In the genomic region with DNA sequence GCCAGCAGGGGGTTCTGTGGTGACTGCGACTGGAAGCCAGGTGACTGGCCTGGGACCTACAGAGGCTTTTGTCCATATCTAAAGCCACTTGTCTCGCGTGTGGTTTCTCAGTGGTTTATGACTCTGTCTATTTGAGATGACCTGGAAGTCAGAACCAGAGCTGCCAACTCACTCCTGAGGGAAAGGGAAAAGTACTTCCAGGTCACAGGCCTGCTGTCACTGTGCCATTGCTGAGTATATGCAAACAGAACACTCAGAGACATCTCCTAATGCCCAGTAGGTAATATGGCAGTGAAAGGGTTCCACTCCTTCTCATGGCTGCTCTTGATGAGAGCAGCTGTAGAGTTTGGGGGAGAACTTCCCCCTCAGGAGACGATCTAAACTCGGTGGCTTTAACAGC, we compare ENCODE assay signal across 26 mouse cellular contexts. TPM values are rescaled to one million over a fixed set of nuclear protein-coding genes. Genes with fewer than 3 reads are reported as not detected.
"Had no signal": no experiment of that assay in that cellular context is flagged by ENCODE, and none has a peak within 500 bp of the region (broad histone marks: within the 10 kb centered on the region; RNA-seq: fewer than 3 reads in every experiment).

No protein-coding gene starts in this region.

- H3K27me3 ChIP-seq: kidney, embryonic 15.5 days; limb, embryonic 12.5 days; limb, embryonic 15.5 days; liver, embryonic 12.5 days; liver, embryonic 15.5 days; megakaryocyte, embryonic 14.5 days; midbrain, embryonic 13.5 days; neural tube, embryonic 13.5 days had no signal

- ATAC-seq: liver, embryonic 12.5 days; midbrain, embryonic 13.5 days; midbrain, embryonic 16.5 days had no signal

- H3K4me2 ChIP-seq: kidney, embryonic 15.5 days; limb, embryonic 12.5 days; limb, embryonic 15.5 days; liver, embryonic 12.5 days; liver, embryonic 15.5 days; lung, embryonic 14.5 days; midbrain, embryonic 13.5 days; neural tube, embryonic 13.5 days had no signal

- H3K9ac ChIP-seq: kidney, embryonic 15.5 days; limb, embryonic 12.5 days; limb, embryonic 15.5 days; liver, embryonic 12.5 days; liver, embryonic 15.5 days; lung, embryonic 14.5 days; midbrain, embryonic 13.5 days; neural tube, embryonic 13.5 days had no signal

- H3K4me3 ChIP-seq: kidney, embryonic 15.5 days; left cerebral cortex, adult 2 months; limb, embryonic 12.5 days; limb, embryonic 15.5 days; liver, embryonic 12.5 days; liver, embryonic 15.5 days; megakaryocyte, embryonic 14.5 days; midbrain, embryonic 10.5 days; midbrain, embryonic 13.5 days; myocyte; neural tube, embryonic 13.5 days had no signal

- H3K4me1 ChIP-seq: kidney, embryonic 15.5 days; limb, embryonic 12.5 days; liver, embryonic 15.5 days had no signal

- DNase-seq: kidney, postnatal 10 days; kidney, postnatal 36 days; layer of hippocampus, postnatal 36 days; left cerebral cortex, postnatal 4 days; lung, embryonic 14.5 days; lung, postnatal 10 days; lung, postnatal 36 days; thymus, adult 18-20 months; thymus, postnatal 36 days had no signal

- H3K9me3 ChIP-seq: kidney, embryonic 15.5 days; limb, embryonic 12.5 days; limb, embryonic 15.5 days; liver, embryonic 12.5 days; liver, embryonic 15.5 days; megakaryocyte, embryonic 14.5 days; midbrain, embryonic 10.5 days; midbrain, embryonic 13.5 days; neural tube, embryonic 13.5 days had no signal

- H3K27ac ChIP-seq: kidney, embryonic 15.5 days; left cerebral cortex, adult 2 months; limb, embryonic 12.5 days; limb, embryonic 15.5 days; liver, embryonic 12.5 days; liver, embryonic 15.5 days; midbrain, embryonic 10.5 days; midbrain, embryonic 13.5 days; neural tube, embryonic 13.5 days had no signal

RNA-seq across cellular contexts. Expression of gene Car5a, which starts 54.5 kb away (rescaled TPM):
- total RNA-seq: layer of hippocampus, postnatal 10 days; layer of hippocampus, postnatal 36 days; left cerebral cortex, adult 2 months; left cerebral cortex, postnatal 10 days; monocyte, adult 5-6 weeks had no signal
- polyA plus RNA-seq: limb, embryonic 15.5 days; lung, embryonic 14.5 days; myocyte; testis, adult 2 months; urinary bladder, adult 2 months had no signal
